Mouse (Mus musculus) midbrain, postnatal 0 days (tissue): ENCODE results near the gene Olfr765. TPM values are rescaled to one million over a fixed set of nuclear protein-coding genes. Genes with fewer than 3 reads are reported as not detected.
"Not testable (repeated sequence)": the region's sequence is repeated elsewhere in the genome, so short reads cannot be mapped to it uniquely, and the experiment has no call there.

Experiments
- ATAC-seq: fragments of 200-750 bp; cut with Nextera tagmentation; 2 replicates; pipeline ENCODE4 v1.8.0; 2017; ENCODE audit warnings: moderate number of reproducible peaks, mild to moderate bottlenecking, moderate TSS enrichment, moderate library complexity; ENCODE audit not compliant: low FRiP score
- DNase-seq: peaks from one replicate; pipeline ENCODE4 v3.0.0-alpha.2; 2015; ENCODE audit warnings: low spot score
- H3K27ac ChIP-seq: fragments of 300-500 bp; sonication (generic); 2 replicates; pipeline ENCODE4 v1.5.1; 2014; ENCODE audit warnings: low read depth, mild to moderate bottlenecking, low read length, mixed read lengths
- H3K27me3 ChIP-seq: fragments of 300-500 bp; sonication (generic); 2 replicates; pipeline ENCODE4 v1.6.1; 2014; ENCODE audit warnings: low read length, control low read depth, mixed read lengths; ENCODE audit not compliant: insufficient read depth
- H3K36me3 ChIP-seq: fragments of 300-500 bp; sonication (generic); 2 replicates; pipeline ENCODE4 v1.6.1; 2014; ENCODE audit warnings: low read length, control low read depth, mixed read lengths; ENCODE audit not compliant: insufficient read depth
- H3K4me1 ChIP-seq: fragments of 300-500 bp; sonication (generic); 2 replicates; pipeline ENCODE4 v1.6.1; 2014; ENCODE audit warnings: mild to moderate bottlenecking, control low read depth, antibody characterized with exemption, low read length, mixed read lengths; ENCODE audit not compliant: insufficient read depth
- H3K4me2 ChIP-seq: fragments of 300-500 bp; sonication (generic); 2 replicates; pipeline ENCODE4 v1.6.1; 2014; ENCODE audit warnings: low read depth, mild to moderate bottlenecking, low read length, mixed read lengths; ENCODE audit not compliant: poor library complexity, severe bottlenecking
- H3K4me3 ChIP-seq: fragments of 300-500 bp; sonication (generic); 2 replicates; pipeline ENCODE4 v1.5.1; 2014; ENCODE audit warnings: low read depth, mild to moderate bottlenecking, low read length, moderate library complexity
- H3K9ac ChIP-seq: fragments of 300-500 bp; sonication (generic); replicated peaks from 2 replicates; pipeline ENCODE4 v1.6.1; 2014; ENCODE audit warnings: mild to moderate bottlenecking, low read length, moderate library complexity, mixed read lengths; ENCODE audit not compliant: poor library complexity, severe bottlenecking
- H3K9me3 ChIP-seq: fragments of 300-500 bp; sonication (generic); 2 replicates; pipeline ENCODE4 v1.6.1; 2016; ENCODE audit warnings: low read length, control low read depth
- CTCF ChIP-seq: IDR thresholded peaks from 2 replicates; pipeline ENCODE4 v1.5.1; 2016; ENCODE audit warnings: antibody characterized with exemption, mild to moderate bottlenecking
- WGBS: fragments of 180-500 bp; shearing (Covaris S2); extraction: QIAGEN DNeasy Blood & Tissue Kit; methylation state at CpG from one replicate; pipeline ENCODE4 v1.1.7; 2014; 5-methylcytosine and 5-hydroxymethylcytosine counted together
- polyA plus RNA-seq: library from polyadenylated mRNA; unstranded; fragments of >200 nt; fragmentation: Nextera tagmentation; extraction: Ambion mirVana; gene quantifications from 2 replicates; pipeline ENCODE4 v1.2.1, GENCODE M21; 2015
- total RNA-seq: library from RNA; depleted of rRNA; stranded (reverse); fragments of >200 nt; gene quantifications from 2 replicates; pipeline ENCODE4 v1.2.3, GENCODE M21; 2014; rRNA removed

The Olfr765 gene
- total RNA-seq (not detected in 2 replicates), polyA plus RNA-seq (not detected in 2 replicates)

- not testable (repeated sequence) for ATAC-seq, H3K27ac ChIP-seq, H3K4me3 ChIP-seq, H3K4me1 ChIP-seq, DNase-seq, H3K9ac ChIP-seq, H3K27me3 ChIP-seq, H3K36me3 ChIP-seq, H3K9me3 ChIP-seq, H3K4me2 ChIP-seq
Measured at GRCm38 (mm10) chr10:129049898-129050297, at the start of gene Olfr765. Olfr765 (minus strand) TSS chr10:129049998.

- WGBS, result 75% methylated on average over 1 of the region's 1 CpGs
- ATAC-seq, result no peak
- H3K9me3 ChIP-seq, result no peaks in the 10 kb centered on the region
Measured at GRCm38 (mm10) chr10:129099275-129099674, 49.5 kb upstream of the Olfr765 start, which contains the start of gene Olfr768. Olfr768 (minus strand) TSS chr10:129099375.

DNA sequence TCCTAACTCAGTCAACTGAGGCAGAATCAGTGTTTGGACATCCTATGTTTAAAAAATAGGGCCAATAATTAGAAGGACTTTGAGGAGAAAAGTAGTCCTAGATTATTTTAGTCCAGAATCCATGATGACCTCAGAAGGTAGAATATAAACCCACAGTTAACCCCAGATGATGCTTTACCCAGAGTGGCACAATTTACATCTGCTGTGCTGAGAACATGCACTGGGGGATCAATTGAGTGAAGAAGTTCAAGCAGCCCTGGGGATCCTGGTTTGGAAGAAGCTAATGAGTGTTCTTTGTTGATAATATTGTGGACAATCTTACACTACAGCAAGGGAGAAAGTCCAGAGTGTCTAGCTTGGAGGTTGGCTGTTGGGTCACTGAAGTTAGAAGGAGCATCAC, 33.0 kb upstream of the Olfr765 start, which contains the start of gene Olfr767:
Gene Olfr767, minus strand, starts transcription at position 101 of the 400 bp plus-strand sequence.
- H3K4me2 ChIP-seq, H3K4me1 ChIP-seq, H3K27me3 ChIP-seq, DNase-seq, H3K4me3 ChIP-seq, H3K36me3 ChIP-seq, ATAC-seq, H3K27ac ChIP-seq, H3K9ac ChIP-seq, H3K9me3 ChIP-seq: not testable (repeated sequence)

More at GRCm38 (mm10) chr10:129099275-129099674, 49.5 kb upstream of the Olfr765 start, which contains the start of gene Olfr768:
- no peak within 1 kb of the TSS for H3K4me2 ChIP-seq
- no peak within 1 kb of the TSS for H3K27ac ChIP-seq
- H3K4me1 ChIP-seq, result no peaks in the 10 kb centered on the region
- H3K36me3 ChIP-seq, result no peaks in the 10 kb centered on the region
- TF ChIP-seq CTCF, result no peak
- H3K4me3 ChIP-seq, result no peak within 1 kb of the TSS
- no peak for DNase-seq
- H3K9ac ChIP-seq, result no peak within 1 kb of the TSS
- no peaks in the 10 kb centered on the region for H3K27me3 ChIP-seq

- H3K9me3 ChIP-seq, result no peaks in the 10 kb centered on the region
- H3K36me3 ChIP-seq, result no peaks in the 10 kb centered on the region
- no peak within 1 kb of the TSS for H3K9ac ChIP-seq
- peak; percentile 1 for DNase-seq
- no peak for TF ChIP-seq CTCF
- no peak within 1 kb of the TSS for H3K27ac ChIP-seq
- H3K27me3 ChIP-seq, result no peaks in the 10 kb centered on the region
- no peak within 1 kb of the TSS for H3K4me2 ChIP-seq
- H3K4me1 ChIP-seq, result no peaks in the 10 kb centered on the region
- no peak for ATAC-seq
- H3K4me3 ChIP-seq, result no peak within 1 kb of the TSS
- 76% methylated on average over 2 of the region's 2 CpGs for WGBS
Measured at GRCm38 (mm10) chr10:129068877-129069276, 19.1 kb upstream of the Olfr765 start, which contains the start of gene Olfr766-ps1. Olfr766-ps1 (minus strand) TSS chr10:129068977.

DNA sequence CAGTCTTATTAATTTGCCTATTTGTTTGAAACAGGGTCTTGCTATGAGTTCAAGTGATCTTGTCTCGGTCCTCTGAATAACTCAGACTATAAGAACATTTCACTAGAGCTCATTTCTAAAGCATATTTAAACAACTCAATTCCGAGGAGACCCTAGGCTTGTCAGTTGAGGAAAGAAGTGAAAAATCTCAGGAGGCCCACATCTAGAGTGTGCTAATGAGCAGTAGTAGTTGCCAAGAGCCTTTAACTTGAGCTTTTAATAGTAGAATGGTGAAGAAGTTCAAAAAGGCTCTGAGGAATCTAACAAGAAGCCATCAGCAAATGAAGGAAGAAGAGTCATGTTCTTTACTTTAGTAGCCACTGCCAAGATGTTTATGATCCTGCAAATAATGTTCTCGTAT, 10.0 kb downstream of the Olfr765 start, which contains the start of gene Olfr764-ps1:
Gene Olfr764-ps1, minus strand, starts transcription at position 101 of the 400 bp plus-strand sequence.
- no peak for ATAC-seq
- no peak for DNase-seq
- Histone ChIP-seq H3K9ac (no peak within 1 kb of the TSS), H3K27me3 (no peaks in the 10 kb centered on the region), H3K4me3 (no peak within 1 kb of the TSS), H3K9me3 (no peaks in the 10 kb centered on the region), H3K36me3 (no peaks in the 10 kb centered on the region), H3K27ac (no peak within 1 kb of the TSS), H3K4me1 (no peaks in the 10 kb centered on the region), H3K4me2 (no peak within 1 kb of the TSS)
- 74% methylated on average over 3 of the region's 3 CpGs for WGBS
- TF ChIP-seq CTCF, result no peak

DNA sequence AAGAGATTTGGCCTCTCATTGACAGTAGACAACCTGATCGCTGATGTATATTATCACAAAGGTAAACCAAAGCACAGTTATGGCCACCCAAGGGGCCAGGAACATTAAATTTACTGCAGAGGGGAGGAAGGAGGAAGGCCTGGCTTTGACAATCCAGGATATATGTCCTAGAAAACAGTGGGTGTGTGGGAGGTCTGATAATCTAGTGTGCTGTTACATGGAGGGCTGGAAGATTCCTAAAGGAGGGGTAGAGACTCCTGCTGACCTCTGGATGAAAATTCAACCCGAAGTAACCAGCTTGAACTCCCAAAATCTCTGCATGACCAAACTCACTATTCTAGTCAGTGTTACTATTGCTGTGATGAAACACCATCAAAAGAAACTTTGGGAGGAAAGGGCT, 21.5 kb downstream of the Olfr765 start:
- Histone ChIP-seq H3K4me3 (no peak overlapping the region), H3K4me1 (no peaks in the 10 kb centered on the region), H3K36me3 (no peaks in the 10 kb centered on the region), H3K4me2 (no peak overlapping the region), H3K27me3 (no peaks in the 10 kb centered on the region), H3K9me3 (no peaks in the 10 kb centered on the region), H3K27ac (no peak overlapping the region), H3K9ac (no peak overlapping the region)
- WGBS, result 81% methylated on average over 2 of the region's 2 CpGs
- DNase-seq, result no peak
- no peak for ATAC-seq
- TF ChIP-seq CTCF, result no peak
